Mouse (Mus musculus) lung, adult 2 months (tissue): ENCODE results near the gene Atad1.

ENCODE experiments used
- CTCF ChIP-seq: fragments of 200-500 bp; IDR thresholded peaks from 2 replicates; pipeline ENCODE4 v1.5.1; 2011; ENCODE audit warnings: mild to moderate bottlenecking, low read length, control low read depth; ENCODE audit not compliant: insufficient read depth
- POLR2A ChIP-seq: fragments of 200-500 bp; IDR thresholded peaks from 2 replicates; pipeline ENCODE4 v1.6.1; 2011; ENCODE audit warnings: low read depth, mild to moderate bottlenecking, control low read depth, low read length, borderline replicate concordance; ENCODE audit errors: extremely low read depth

DNA sequence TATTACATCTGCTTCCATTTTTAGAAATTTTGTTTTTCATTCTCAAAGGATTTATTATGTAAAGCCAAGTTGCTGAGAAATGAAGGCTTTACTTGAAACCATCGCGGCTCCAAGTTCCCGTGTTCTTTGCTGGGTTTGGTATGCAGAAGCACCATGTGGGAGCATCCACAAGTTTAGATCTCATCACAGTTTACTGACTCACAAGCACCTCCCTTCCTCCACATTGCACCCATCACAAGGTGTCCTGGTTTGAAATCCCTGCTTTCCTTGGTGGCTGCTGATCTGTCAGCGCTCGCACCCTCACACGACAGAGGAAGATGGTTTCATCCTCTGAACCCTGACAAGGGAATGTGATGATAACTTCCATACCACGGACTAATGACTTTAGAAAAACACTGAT lies 98.1 kb downstream of the Atad1 start:
- TF ChIP-seq CTCF (no peak), POLR2A (no peak)
